Mouse (Mus musculus) midbrain, embryonic 14.5 days (tissue): ENCODE data around the gene Tet3. TPM values are rescaled to one million over a fixed set of nuclear protein-coding genes. Genes with fewer than 3 reads are reported as not detected.

ENCODE experiments used
- ATAC-seq: fragments of 200-750 bp; cut with Nextera tagmentation; 2 replicates; pipeline ENCODE4 v1.8.0; 2017; ENCODE audit warnings: moderate number of reproducible peaks, moderate library complexity; ENCODE audit not compliant: low FRiP score, low TSS enrichment
- DNase-seq: peaks from one replicate; pipeline ENCODE4 v3.0.0-alpha.2; 2015
- H3K27ac ChIP-seq: fragments of 300-500 bp; sonication (generic); replicated peaks from 2 replicates; pipeline ENCODE4 v1.5.1; 2014; ENCODE audit warnings: mild to moderate bottlenecking, low read depth, low read length, moderate library complexity
- H3K27me3 ChIP-seq: fragments of 300-500 bp; sonication (generic); 2 replicates; pipeline ENCODE4 v1.6.1; 2014; ENCODE audit warnings: low read length, control low read depth, mixed read lengths; ENCODE audit not compliant: control insufficient read depth, insufficient read depth
- H3K36me3 ChIP-seq: fragments of 300-500 bp; sonication (generic); 2 replicates; pipeline ENCODE4 v1.6.1; 2014; ENCODE audit warnings: low read length, control low read depth; ENCODE audit not compliant: control insufficient read depth, insufficient read depth
- H3K4me1 ChIP-seq: fragments of 300-500 bp; sonication (generic); 2 replicates; pipeline ENCODE4 v1.6.1; 2014; ENCODE audit warnings: mild to moderate bottlenecking, antibody characterized with exemption, low read length, control low read depth; ENCODE audit not compliant: control insufficient read depth, insufficient read depth
- H3K4me2 ChIP-seq: fragments of 300-500 bp; sonication (generic); 2 replicates; pipeline ENCODE4 v1.6.1; 2014; ENCODE audit warnings: mild to moderate bottlenecking, low read length, moderate library complexity
- H3K4me3 ChIP-seq: fragments of 300-500 bp; sonication (generic); replicated peaks from 2 replicates; pipeline ENCODE4 v1.5.1; 2014; ENCODE audit warnings: low read depth, low read length
- H3K9ac ChIP-seq: fragments of 300-500 bp; sonication (generic); replicated peaks from 2 replicates; pipeline ENCODE4 v1.6.1; 2014; ENCODE audit warnings: mild to moderate bottlenecking, low read length, moderate library complexity
- H3K9me3 ChIP-seq: fragments of 300-500 bp; sonication (generic); 2 replicates; pipeline ENCODE4 v1.6.1; 2016; ENCODE audit warnings: low read length, control low read depth, mixed read lengths; ENCODE audit not compliant: control insufficient read depth
- WGBS: fragments of 180-500 bp; shearing (Covaris S2); extraction: QIAGEN DNeasy Blood & Tissue Kit; methylation state at CpG from one replicate; pipeline ENCODE4 v1.1.7; 2014; 5-methylcytosine and 5-hydroxymethylcytosine counted together
- polyA plus RNA-seq: library from polyadenylated mRNA; unstranded; fragments of >200 nt; fragmentation: Nextera tagmentation; extraction: Ambion mirVana; gene quantifications from 2 replicates; pipeline ENCODE4 v1.2.1, GENCODE M21; 2014

Tet3 gene
- polyA plus RNA-seq, 1 experiment from 2014 or later: 56.0 TPM

- DNase-seq: no peak
- no peak overlapping the region for H3K4me2 ChIP-seq
- no peaks in the 10 kb centered on the region for H3K27me3 ChIP-seq
- H3K4me1 ChIP-seq: peaks cover 65% of the 10 kb centered on the region
- no peak overlapping the region for H3K9ac ChIP-seq
- no peak overlapping the region for H3K4me3 ChIP-seq
- no peak for ATAC-seq
- H3K36me3 ChIP-seq: peaks cover 3% of the 10 kb centered on the region; the same call in 1 of the 2 replicates
- H3K27ac ChIP-seq: no peak overlapping the region; the same call in 1 of the 2 replicates
- H3K9me3 ChIP-seq: no peaks in the 10 kb centered on the region
- 97% methylated on average over 2 of the region's 2 CpGs for WGBS
These were observed 41.8 kb downstream of the Tet3 start for GRCm38 (mm10) chr6:83417104-83417502.

- no peak overlapping the region for H3K9ac ChIP-seq
- ATAC-seq: no peak
- WGBS: 96% methylated on average over 3 of the region's 3 CpGs
- peaks cover 65% of the 10 kb centered on the region for H3K4me1 ChIP-seq
- H3K36me3 ChIP-seq: peaks cover 3% of the 10 kb centered on the region; the same call in 1 of the 2 replicates
- no peak overlapping the region for H3K4me3 ChIP-seq
- peak; percentile 54 for DNase-seq
- no peaks in the 10 kb centered on the region for H3K27me3 ChIP-seq
- H3K27ac ChIP-seq: no peak overlapping the region; the same call in 1 of the 2 replicates
- no peaks in the 10 kb centered on the region for H3K9me3 ChIP-seq
- H3K4me2 ChIP-seq: no peak overlapping the region
These were observed 42.4 kb downstream of the Tet3 start for GRCm38 (mm10) chr6:83416261-83417103.

GRCm38 (mm10) chr6:83415356-83415940, 43.4 kb downstream of the Tet3 start:
- H3K27ac ChIP-seq: no peak overlapping the region
- no peaks in the 10 kb centered on the region for H3K36me3 ChIP-seq
- no peak for DNase-seq
- WGBS: 86% methylated on average over 12 of the region's 12 CpGs
- H3K4me3 ChIP-seq: no peak overlapping the region
- no peak for ATAC-seq
- no peak overlapping the region for H3K9ac ChIP-seq
- H3K9me3 ChIP-seq: no peaks in the 10 kb centered on the region
- H3K27me3 ChIP-seq: no peaks in the 10 kb centered on the region
- peaks cover 65% of the 10 kb centered on the region for H3K4me1 ChIP-seq
- no peak overlapping the region for H3K4me2 ChIP-seq

GRCm38 (mm10) chr6:83414601-83415355, 44.1 kb downstream of the Tet3 start:
- Histone ChIP-seq H3K4me1 (peaks cover 60% of the 10 kb centered on the region), H3K9ac (no peak overlapping the region), H3K9me3 (no peaks in the 10 kb centered on the region), H3K36me3 (no peaks in the 10 kb centered on the region), H3K27ac (no peak overlapping the region), H3K27me3 (no peaks in the 10 kb centered on the region), H3K4me3 (no peak overlapping the region), H3K4me2 (no peak overlapping the region)
- no peak for ATAC-seq
- DNase-seq: no peak
- 80% methylated on average over 9 of the region's 9 CpGs for WGBS

GRCm38 (mm10) chr6:83413686-83414085, 45.2 kb downstream of the Tet3 start:
- Histone ChIP-seq H3K4me2 (no peak overlapping the region), H3K27me3 (no peaks in the 10 kb centered on the region), H3K9ac (no peak overlapping the region), H3K9me3 (no peaks in the 10 kb centered on the region), H3K27ac (no peak overlapping the region), H3K4me3 (no peak overlapping the region), H3K36me3 (no peaks in the 10 kb centered on the region), H3K4me1 (peaks cover 51% of the 10 kb centered on the region)
- ATAC-seq (no peak), DNase-seq (no peak)
- WGBS: 67% methylated on average over 1 of the region's 1 CpGs

- peaks cover 43% of the 10 kb centered on the region for H3K4me1 ChIP-seq
- peak; percentile 73 for ATAC-seq
- no peak overlapping the region for H3K4me3 ChIP-seq
- H3K9ac ChIP-seq: peak overlapping the region; percentile 7; the same call in 1 of the 2 replicates
- H3K27ac ChIP-seq: peak overlapping the region; percentile 49
- H3K27me3 ChIP-seq: no peaks in the 10 kb centered on the region
- H3K36me3 ChIP-seq: peaks cover 5% of the 10 kb centered on the region; the same call in 1 of the 2 replicates
- 31% methylated on average over 5 of the region's 5 CpGs for WGBS
- H3K4me2 ChIP-seq: 0 out of 2 replicates have a peak overlapping the region, but pooled peaks have one; percentile 15
- no peaks in the 10 kb centered on the region for H3K9me3 ChIP-seq
- DNase-seq: peak; percentile 43
These were observed 46.0 kb downstream of the Tet3 start for GRCm38 (mm10) chr6:83412854-83413401.

GRCm38 (mm10) chr6:83412362-83412853, 46.5 kb downstream of the Tet3 start:
- ATAC-seq (peak; percentile 24), DNase-seq (no peak)
- Histone ChIP-seq H3K27ac (peak overlapping the region; percentile 49; the same call in 1 of the 2 replicates), H3K27me3 (no peaks in the 10 kb centered on the region), H3K4me1 (peaks cover 40% of the 10 kb centered on the region), H3K36me3 (peaks cover 5% of the 10 kb centered on the region; the same call in 1 of the 2 replicates), H3K9me3 (no peaks in the 10 kb centered on the region), H3K4me3 (no peak overlapping the region), H3K4me2 (0 out of 2 replicates have a peak overlapping the region, but pooled peaks have one; percentile 15), H3K9ac (no peak overlapping the region; the same call in 1 of the 2 replicates)
- 80% methylated on average over 10 of the region's 10 CpGs for WGBS
